Mouse (Mus musculus): ENCODE measurements at regions not wholly inside any gene's neighbourhood (a gene's known extent, or its start where the extent isn't known, plus 50 kb on each side); places are given as distances from the start of the nearest gene placed in this dataset.

DNA sequence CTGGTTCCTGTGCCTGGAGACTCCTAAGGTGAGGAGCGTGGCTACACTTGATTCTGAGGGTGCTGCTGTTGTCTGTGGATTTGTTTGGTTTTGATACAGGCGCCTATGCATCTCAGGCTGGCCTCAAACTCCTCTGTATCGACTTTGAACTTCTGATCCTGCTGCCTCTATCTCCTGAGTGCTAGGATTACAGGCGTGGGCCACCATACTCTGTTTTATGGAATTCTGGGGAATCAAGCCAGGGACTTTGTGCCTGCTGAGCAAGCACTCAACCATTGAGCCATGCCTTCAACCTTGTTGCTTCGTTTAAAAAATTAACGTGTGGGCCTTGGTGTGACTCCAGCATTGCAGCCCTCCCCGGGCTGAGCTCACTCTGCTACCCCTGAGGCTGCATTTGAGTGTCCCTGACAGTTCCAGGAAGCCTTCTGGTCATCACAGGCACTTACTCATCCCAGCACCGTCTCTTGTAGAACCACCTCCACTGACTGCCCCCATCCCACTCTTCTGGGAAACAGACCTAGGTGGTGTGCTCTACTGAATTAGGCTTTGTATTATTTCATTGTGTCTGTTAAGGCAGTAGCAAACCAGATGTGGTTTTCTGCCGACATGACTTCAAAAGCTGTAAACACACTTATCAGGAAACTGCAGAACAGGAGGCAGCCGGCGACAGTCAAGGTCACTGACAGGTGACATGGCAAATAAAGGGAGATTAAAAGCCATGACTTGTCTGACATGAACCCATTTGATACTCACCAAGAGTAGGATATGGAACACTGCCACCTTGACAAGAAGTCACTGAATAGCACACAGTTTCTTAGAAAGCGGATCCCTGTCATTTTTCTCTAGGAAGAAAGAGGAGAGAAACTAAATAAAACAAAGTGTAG lies 363.4 kb downstream of the Rps15a start:
- no peak for TF ChIP-seq CTCF (IDR thresholded peaks at IDR 0.05; ENCODE audit: control insufficient read depth, insufficient read depth, insufficient read length)
- TF ChIP-seq MAX (IDR thresholded peaks at IDR 0.05) = no peak
